Mouse (Mus musculus) liver, embryonic 15.5 days (tissue): ENCODE measurements around the gene Mup10. TPM values are rescaled to one million over a fixed set of nuclear protein-coding genes. Genes with fewer than 3 reads are reported as not detected.
"Not testable (repeated sequence)": the region's sequence is repeated elsewhere in the genome, so short reads cannot be mapped to it uniquely, and the experiment has no call there.

Experiments used
- ATAC-seq: fragments of 200-750 bp; cut with Nextera tagmentation; 2 replicates; pipeline ENCODE4 v1.8.0; 2017; ENCODE audit warnings: moderate number of reproducible peaks, mild to moderate bottlenecking, moderate library complexity; ENCODE audit not compliant: insufficient read depth
- H3K27ac ChIP-seq: fragments of 300-500 bp; sonication (generic); replicated peaks from 2 replicates; pipeline ENCODE4 v1.5.1; 2015; ENCODE audit warnings: mild to moderate bottlenecking, inconsistent platforms
- H3K27me3 ChIP-seq: fragments of 300-500 bp; sonication (generic); 2 replicates; pipeline ENCODE4 v1.6.1; 2015; ENCODE audit warnings: mild to moderate bottlenecking, inconsistent platforms
- H3K36me3 ChIP-seq: fragments of 300-500 bp; sonication (generic); replicated peaks from 2 replicates; pipeline ENCODE4 v1.6.1; 2015; ENCODE audit warnings: moderate library complexity, mild to moderate bottlenecking, inconsistent platforms
- H3K4me1 ChIP-seq: fragments of 300-500 bp; sonication (generic); replicated peaks from 2 replicates; pipeline ENCODE4 v1.6.1; 2015; ENCODE audit warnings: inconsistent platforms
- H3K4me2 ChIP-seq: fragments of 300-500 bp; sonication (generic); 2 replicates; pipeline ENCODE4 v1.6.1; 2015; ENCODE audit warnings: moderate library complexity, mild to moderate bottlenecking, inconsistent platforms
- H3K4me3 ChIP-seq: fragments of 300-500 bp; sonication (generic); replicated peaks from 2 replicates; pipeline ENCODE4 v1.5.1; 2015; ENCODE audit warnings: mild to moderate bottlenecking, inconsistent platforms
- H3K9ac ChIP-seq: fragments of 300-500 bp; sonication (generic); 2 replicates; pipeline ENCODE4 v1.6.1; 2015; ENCODE audit warnings: moderate library complexity, mild to moderate bottlenecking, inconsistent platforms
- H3K9me3 ChIP-seq: fragments of 300-500 bp; sonication (generic); replicated peaks from 2 replicates; pipeline ENCODE4 v1.6.1; 2016; ENCODE audit warnings: inconsistent platforms
- WGBS: fragments of 180-500 bp; shearing (Covaris S2); methylation state at CpG from one replicate; pipeline ENCODE4 v1.1.7; 2015; ENCODE audit warnings: mixed read lengths; ENCODE audit not compliant: insufficient replicate concordance; 5-methylcytosine and 5-hydroxymethylcytosine counted together
- polyA plus RNA-seq: library from polyadenylated mRNA; unstranded; fragments of >200 nt; fragmentation: Nextera tagmentation; extraction: Ambion mirVana; gene quantifications from 2 replicates; pipeline ENCODE4 v1.2.1, GENCODE M21; 2015

Gene Mup10
- polyA plus RNA-seq: not detected in 2 replicates

- not testable (repeated sequence) for H3K4me3 ChIP-seq, H3K9me3 ChIP-seq, H3K27ac ChIP-seq, ATAC-seq, H3K36me3 ChIP-seq, H3K27me3 ChIP-seq, H3K4me2 ChIP-seq, H3K9ac ChIP-seq, H3K4me1 ChIP-seq
- 55% methylated on average over 2 of the region's 2 CpGs for WGBS
These were observed at the start of gene Mup10 for GRCm38 (mm10) chr4:60582099-60582498. TSS of gene Mup10 (minus strand) at chr4:60582199.

Other genes starting within 250 kb of the Mup10 start
- gene Mup9, start 160.2 kb downstream of the Mup10 start, polyA plus RNA-seq: not detected in 2 replicates
- not detected in 2 replicates for gene Mup1, start 80.2 kb downstream of the Mup10 start, polyA plus RNA-seq
- not detected in 2 replicates for gene Mup11, start 80.2 kb upstream of the Mup10 start, polyA plus RNA-seq
- gene Mup12, start 159.1 kb upstream of the Mup10 start, polyA plus RNA-seq: not detected in 2 replicates
- gene Mup22, start 239.3 kb upstream of the Mup10 start, polyA plus RNA-seq: not detected in 2 replicates